Mouse (Mus musculus): Measurements from ENCODE around the gene Ppp5c. TPM values are rescaled to one million over a fixed set of nuclear protein-coding genes. Genes with fewer than 3 reads are reported as not detected.
"Not testable (repeated sequence)": the region's sequence is repeated elsewhere in the genome, so short reads cannot be mapped to it uniquely, and the experiment has no call there.

The Ppp5c gene
- polyA plus RNA-seq (2016; fragmentation: Nextera tagmentation; extraction: Ambion mirVana): 102 TPM in 2 replicates

DNA sequence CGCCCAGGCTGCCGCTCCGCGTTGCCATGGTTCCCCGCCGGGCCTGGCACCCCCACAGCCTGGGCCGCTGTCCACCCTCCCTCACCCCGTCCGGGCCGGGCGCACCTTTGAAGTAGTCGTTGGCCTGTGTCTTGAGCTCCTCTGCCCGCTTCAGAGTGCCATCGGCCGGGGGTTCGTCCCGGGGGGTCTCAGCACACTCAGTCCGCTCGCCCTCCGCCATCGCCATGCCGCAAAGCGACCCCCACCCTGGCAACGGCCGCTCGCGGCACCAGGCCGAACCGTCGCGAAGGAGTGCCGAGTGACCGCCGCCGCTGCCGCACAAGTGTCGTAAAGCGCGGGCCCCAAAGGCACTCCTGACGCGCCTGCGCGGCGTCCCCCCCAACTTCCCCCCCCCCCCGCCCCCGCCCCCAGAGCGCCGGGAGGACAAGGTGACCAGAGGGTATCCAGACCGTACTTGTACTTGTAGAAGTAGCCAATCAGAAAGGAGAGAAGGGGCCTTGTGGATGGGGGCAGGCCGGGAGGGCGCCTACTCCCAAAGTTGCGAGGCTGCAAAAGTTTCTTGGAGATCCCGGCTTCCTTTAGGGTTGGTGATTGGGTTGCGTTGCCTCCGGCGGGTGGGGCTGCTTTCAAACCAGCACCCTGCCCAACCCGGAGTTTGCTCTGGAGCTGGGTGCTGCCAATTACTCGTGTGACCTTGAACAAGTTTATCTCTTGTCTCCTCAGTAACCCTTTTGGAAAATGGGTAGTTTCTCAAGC lies at the start of gene Ppp5c:
TSS of gene Ppp5c (minus strand) at position 337 of the 756 bp plus-strand sequence.
- H3K9ac ChIP-seq (replicated peaks): peak within 1 kb of the TSS; percentile 77
- H3K4me1 ChIP-seq: peaks cover 26% of the 10 kb centered on the region
- H3K4me3 ChIP-seq: peak within 1 kb of the TSS; percentile 87
- H3K36me3 ChIP-seq: peaks cover 11% of the 10 kb centered on the region
- under 1% methylated on average over 58 of the region's 58 CpGs for WGBS
- ATAC-seq (ENCODE audit: low FRiP score, low read depth): peak; percentile 93
- no peaks in the 10 kb centered on the region; the same call in 1 of the 2 replicates for H3K27me3 ChIP-seq
- peak within 1 kb of the TSS; percentile 73 for H3K27ac ChIP-seq (replicated peaks)
- H3K4me2 ChIP-seq (replicated peaks): peak within 1 kb of the TSS; percentile 61
- no peaks in the 10 kb centered on the region for H3K9me3 ChIP-seq

DNA sequence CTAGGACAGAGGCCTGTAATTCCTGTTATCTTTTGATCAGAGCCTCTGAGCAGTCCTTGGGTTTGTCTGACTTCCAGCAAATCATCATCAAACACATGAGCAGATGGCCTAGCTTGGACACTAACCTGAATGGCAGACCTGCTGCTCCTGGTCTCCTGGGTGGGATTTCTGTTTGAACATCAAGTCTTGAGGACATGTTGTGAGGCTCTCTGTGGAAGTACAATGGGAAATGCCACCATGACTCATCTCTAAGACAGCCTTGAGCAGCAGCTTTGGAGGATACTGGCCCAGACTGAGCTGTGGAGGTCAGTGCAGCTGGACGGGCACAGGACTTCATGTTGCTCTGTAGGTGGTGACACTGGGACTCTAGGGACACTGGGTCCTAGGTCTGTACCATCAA lies 48.8 kb upstream of the Ppp5c start:
- 94% methylated on average over 1 of the region's 1 CpGs for WGBS
- no peaks in the 10 kb centered on the region for H3K4me1 ChIP-seq
- ATAC-seq (ENCODE audit: low FRiP score, low read depth): no peak
- no peak overlapping the region for H3K4me2 ChIP-seq (replicated peaks)
- no peak overlapping the region for H3K4me3 ChIP-seq
- no peaks in the 10 kb centered on the region for H3K27me3 ChIP-seq
- no peak overlapping the region for H3K27ac ChIP-seq (replicated peaks)
- H3K9me3 ChIP-seq: no peaks in the 10 kb centered on the region
- H3K36me3 ChIP-seq: no peaks in the 10 kb centered on the region
- H3K9ac ChIP-seq (replicated peaks): no peak overlapping the region

DNA sequence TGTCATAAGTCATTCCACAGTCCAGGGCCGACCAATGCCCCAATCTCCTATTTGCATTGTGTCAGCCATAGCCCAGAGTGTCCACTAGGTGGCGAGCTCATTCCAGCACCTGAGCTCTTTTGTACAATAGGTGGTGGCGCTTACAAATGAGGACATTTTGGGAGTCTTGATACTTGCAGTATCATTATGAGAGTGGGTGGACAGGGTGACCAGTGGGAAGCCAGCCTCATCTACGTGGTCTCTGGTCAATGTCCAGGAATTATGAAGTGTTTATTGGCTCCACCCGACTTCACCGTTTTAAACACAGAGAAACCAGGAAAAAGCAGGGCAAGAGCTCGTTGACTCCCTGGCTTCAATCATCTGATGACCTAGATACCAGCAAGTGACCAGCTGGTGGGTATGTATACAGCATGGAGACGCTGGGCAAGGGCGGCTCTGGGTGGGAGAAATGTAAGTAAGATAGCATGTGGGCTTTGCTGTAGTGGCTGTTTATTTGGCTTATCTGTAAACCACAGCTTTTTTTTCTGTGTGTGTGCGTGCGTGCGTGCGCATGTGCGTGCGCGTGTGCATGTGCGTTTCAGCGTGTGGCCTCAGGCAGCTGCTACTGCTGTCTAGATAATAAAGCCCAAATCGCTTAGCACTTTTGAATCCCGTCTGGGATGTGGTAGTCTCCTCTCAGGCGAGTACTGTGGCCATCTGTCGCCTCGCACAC lies 46.3 kb upstream of the Ppp5c start, which contains the start of gene Psg16:
TSS of gene Psg16 (plus strand) at position 137 of the 712 bp plus-strand sequence.
- Histone ChIP-seq H3K36me3 (no peaks in the 10 kb centered on the region), H3K9ac (replicated peaks) (no peak within 1 kb of the TSS), H3K27ac (replicated peaks) (no peak within 1 kb of the TSS), H3K27me3 (no peaks in the 10 kb centered on the region), H3K4me1 (no peaks in the 10 kb centered on the region), H3K9me3 (no peaks in the 10 kb centered on the region), H3K4me3 (no peak within 1 kb of the TSS), H3K4me2 (replicated peaks) (no peak within 1 kb of the TSS)
- WGBS: 72% methylated on average over 23 of the region's 23 CpGs
- peak; percentile 60; the same call in 1 of the 2 replicates for ATAC-seq (ENCODE audit: low FRiP score, low read depth)

GRCm38 (mm10) chr7:17073513-17073903 lies 45.8 kb upstream of the Ppp5c start:
- WGBS: 60% methylated on average over 5 of the region's 5 CpGs
- Histone ChIP-seq H3K9ac (replicated peaks) (no peak overlapping the region), H3K27ac (replicated peaks) (no peak overlapping the region), H3K4me2 (replicated peaks) (no peak overlapping the region), H3K27me3 (no peaks in the 10 kb centered on the region), H3K4me1 (no peaks in the 10 kb centered on the region), H3K9me3 (no peaks in the 10 kb centered on the region), H3K36me3 (no peaks in the 10 kb centered on the region), H3K4me3 (no peak overlapping the region)
- ATAC-seq (ENCODE audit: low FRiP score, low read depth): 0 out of 2 replicates have a peak, but pooled peaks have one; percentile 9

GRCm38 (mm10) chr7:17067651-17068050 lies 39.9 kb upstream of the Ppp5c start:
- 63% methylated on average over 5 of the region's 5 CpGs for WGBS
- ATAC-seq (ENCODE audit: low FRiP score, low read depth); H3K4me1 ChIP-seq; H3K36me3 ChIP-seq; H3K4me2 ChIP-seq (replicated peaks); H3K27ac ChIP-seq (replicated peaks); H3K9ac ChIP-seq (replicated peaks); H3K9me3 ChIP-seq; H3K4me3 ChIP-seq: not testable (repeated sequence)
- peaks cover 11% of the 10 kb centered on the region for H3K27me3 ChIP-seq

- Histone ChIP-seq H3K36me3 (no peaks in the 10 kb centered on the region), H3K4me1 (peaks cover 10% of the 10 kb centered on the region; the same call in 1 of the 2 replicates), H3K4me3 (no peak overlapping the region), H3K9me3 (no peaks in the 10 kb centered on the region), H3K4me2 (replicated peaks) (no peak overlapping the region), H3K9ac (replicated peaks) (no peak overlapping the region), H3K27me3 (peaks cover 13% of the 10 kb centered on the region), H3K27ac (replicated peaks) (no peak overlapping the region)
- ATAC-seq (ENCODE audit: low FRiP score, low read depth): no peak
These were observed 39.3 kb upstream of the Ppp5c start for GRCm38 (mm10) chr7:17067000-17067399.

DNA sequence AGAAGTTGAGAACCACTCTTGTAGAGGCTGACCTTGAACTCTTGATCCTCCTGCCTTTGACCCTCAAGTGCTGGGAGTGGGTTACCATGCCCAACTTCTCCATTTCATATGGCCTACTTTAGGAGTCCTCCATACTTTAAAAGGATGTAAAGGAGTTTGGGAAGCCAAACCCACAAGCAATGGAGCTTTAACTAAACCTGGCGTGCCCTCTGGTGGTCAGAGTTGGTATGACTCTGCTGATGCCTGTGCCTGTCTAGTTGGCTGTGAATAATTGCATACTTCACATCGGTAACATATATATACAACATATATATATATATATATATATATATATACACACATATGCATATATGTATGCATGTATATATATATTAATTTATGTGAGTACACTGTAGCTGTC lies 38.7 kb upstream of the Ppp5c start:
- H3K9me3 ChIP-seq: no peaks in the 10 kb centered on the region
- no peak for ATAC-seq (ENCODE audit: low FRiP score, low read depth)
- no peak overlapping the region for H3K4me3 ChIP-seq
- H3K9ac ChIP-seq (replicated peaks): no peak overlapping the region
- peaks cover 11% of the 10 kb centered on the region; the same call in 1 of the 2 replicates for H3K4me1 ChIP-seq
- WGBS: 13% methylated on average over 2 of the region's 2 CpGs
- H3K36me3 ChIP-seq: no peaks in the 10 kb centered on the region
- peaks cover 19% of the 10 kb centered on the region for H3K27me3 ChIP-seq
- no peak overlapping the region for H3K27ac ChIP-seq (replicated peaks)
- H3K4me2 ChIP-seq (replicated peaks): no peak overlapping the region

DNA sequence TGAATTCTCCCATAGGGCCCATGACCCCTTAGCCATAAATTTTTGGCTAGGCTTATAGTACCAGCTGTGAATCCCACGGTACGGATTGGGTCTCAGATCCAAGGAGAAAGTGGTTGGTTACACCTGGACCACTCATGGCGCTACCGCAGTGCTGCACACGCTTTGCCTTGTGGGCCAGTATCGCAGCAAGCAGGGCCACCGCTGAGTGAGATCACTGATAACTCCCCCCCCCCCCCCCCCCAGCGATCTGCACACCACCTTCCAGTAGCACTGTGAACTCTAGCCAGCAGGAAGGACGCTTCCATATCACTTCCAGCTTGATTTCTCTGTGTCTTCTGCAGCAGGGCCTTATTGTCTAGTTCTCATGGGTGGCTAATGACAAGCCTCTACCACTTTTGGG lies 37.9 kb upstream of the Ppp5c start:
- ATAC-seq (ENCODE audit: low FRiP score, low read depth): no peak
- H3K27me3 ChIP-seq: peaks cover 27% of the 10 kb centered on the region
- no peak overlapping the region for H3K9ac ChIP-seq (replicated peaks)
- no peaks in the 10 kb centered on the region for H3K9me3 ChIP-seq
- H3K27ac ChIP-seq (replicated peaks): no peak overlapping the region
- WGBS: 88% methylated on average over 9 of the region's 9 CpGs
- H3K4me3 ChIP-seq: no peak overlapping the region
- H3K4me2 ChIP-seq (replicated peaks): no peak overlapping the region
- no peaks in the 10 kb centered on the region for H3K36me3 ChIP-seq
- H3K4me1 ChIP-seq: peaks cover 17% of the 10 kb centered on the region; the same call in 1 of the 2 replicates

GRCm38 (mm10) chr7:17062845-17063244 lies 35.1 kb upstream of the Ppp5c start:
- 16% methylated on average over 11 of the region's 11 CpGs for WGBS
- Histone ChIP-seq H3K4me1 (peaks cover 45% of the 10 kb centered on the region), H3K27ac (replicated peaks) (no peak overlapping the region), H3K9me3 (no peaks in the 10 kb centered on the region), H3K9ac (replicated peaks) (peak overlapping the region; percentile 55; the same call in 1 of the 2 replicates), H3K4me2 (replicated peaks) (peak overlapping the region; percentile 55), H3K36me3 (no peaks in the 10 kb centered on the region), H3K4me3 (peak overlapping the region; percentile 39), H3K27me3 (peaks cover 32% of the 10 kb centered on the region)
- ATAC-seq (ENCODE audit: low FRiP score, low read depth): peak; percentile 16; the same call in 1 of the 2 replicates

DNA sequence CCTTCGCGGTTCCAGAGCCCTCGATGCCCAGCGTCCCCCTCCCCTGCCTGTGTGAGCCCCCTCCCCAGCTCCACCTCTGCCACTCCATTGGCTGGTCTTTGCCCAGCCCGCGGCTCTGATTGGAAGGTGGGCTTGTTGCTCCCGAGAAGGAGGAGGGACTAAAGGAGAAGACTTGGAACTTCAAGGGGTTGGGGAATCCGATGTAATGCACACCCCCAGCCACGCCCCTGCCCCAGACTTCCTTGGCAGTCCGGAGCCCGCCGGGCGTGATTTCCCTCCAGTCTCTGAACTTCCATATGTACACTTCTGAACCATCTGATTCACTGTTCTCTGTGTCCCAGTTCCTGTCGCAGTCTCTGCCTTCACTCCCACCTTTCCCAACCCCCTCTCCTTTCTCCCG lies 34.7 kb upstream of the Ppp5c start, which contains the start of gene Hif3a:
TSS of gene Hif3a (minus strand) at position 39 of the 400 bp plus-strand sequence.
- Histone ChIP-seq H3K27me3 (peaks cover 32% of the 10 kb centered on the region), H3K9ac (replicated peaks) (peak within 1 kb of the TSS; percentile 55; the same call in 1 of the 2 replicates), H3K27ac (replicated peaks) (no peak within 1 kb of the TSS), H3K4me2 (replicated peaks) (peak within 1 kb of the TSS; percentile 55), H3K9me3 (no peaks in the 10 kb centered on the region), H3K4me1 (peaks cover 48% of the 10 kb centered on the region), H3K4me3 (peak within 1 kb of the TSS; percentile 39), H3K36me3 (no peaks in the 10 kb centered on the region)
- WGBS: 0% methylated on average over 13 of the region's 15 CpGs
- ATAC-seq (ENCODE audit: low FRiP score, low read depth): peak; percentile 82

DNA sequence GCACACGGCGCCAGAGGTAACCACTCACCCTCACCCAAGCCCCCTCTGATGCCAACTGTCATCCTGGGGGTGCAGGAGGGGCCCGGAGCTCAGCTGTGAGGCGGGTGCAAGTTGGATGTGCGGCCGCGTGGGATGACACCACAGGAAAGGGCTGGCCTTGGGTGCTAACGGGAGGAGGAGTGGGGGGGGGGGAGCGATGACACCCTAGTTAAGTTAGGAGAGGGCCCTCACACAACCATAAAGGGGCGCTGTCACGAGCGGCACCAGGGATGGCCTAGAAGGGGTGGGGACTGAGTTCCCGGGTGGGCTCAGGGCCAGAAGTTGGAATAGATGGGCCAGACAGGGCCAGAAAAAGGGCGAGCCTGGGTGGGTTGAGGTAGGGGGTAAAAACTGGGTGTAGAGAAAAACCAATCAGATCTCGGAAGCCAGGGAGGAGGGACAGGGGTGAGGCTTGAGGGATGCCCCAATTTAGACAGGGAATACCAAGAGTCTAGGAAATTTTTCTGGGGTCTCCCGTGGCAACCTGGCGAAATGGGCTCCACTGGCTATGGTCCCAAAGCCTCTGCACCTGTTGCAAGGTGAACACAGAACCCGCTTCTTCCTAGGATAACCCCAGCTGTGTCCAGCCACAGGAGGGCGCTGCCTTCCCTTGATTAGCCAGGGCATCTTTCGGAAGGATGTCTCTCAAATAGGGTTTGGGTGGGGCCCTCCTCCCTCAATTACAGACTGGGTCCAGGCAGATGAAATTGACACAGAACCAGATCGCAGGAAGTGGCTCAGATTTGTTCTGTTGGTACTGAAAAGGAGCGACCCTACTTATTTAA lies 33.3 kb upstream of the Ppp5c start:
- H3K9me3 ChIP-seq: no peaks in the 10 kb centered on the region
- peaks cover 60% of the 10 kb centered on the region for H3K4me1 ChIP-seq
- no peak overlapping the region for H3K27ac ChIP-seq (replicated peaks)
- no peaks in the 10 kb centered on the region for H3K36me3 ChIP-seq
- 84% methylated on average over 22 of the region's 22 CpGs for WGBS
- ATAC-seq (ENCODE audit: low FRiP score, low read depth): no peak
- H3K4me2 ChIP-seq (replicated peaks): peak overlapping the region; percentile 55; the same call in 1 of the 2 replicates
- H3K9ac ChIP-seq (replicated peaks): no peak overlapping the region
- peaks cover 44% of the 10 kb centered on the region for H3K27me3 ChIP-seq
- no peak overlapping the region for H3K4me3 ChIP-seq
